Mouse (Mus musculus): ENCODE results near the gene Mapk10.

- TF ChIP-seq CTCF (IDR thresholded peaks at IDR 0.05; ENCODE audit: low read depth) (no peak), EP300 (IDR thresholded peaks at IDR 0.05; ENCODE audit: low read depth) (no peak)
Measured at GRCm38 (mm10) chr5:103071006-103071612, 140.0 kb downstream of the Mapk10 start.

All from heart, postnatal 0 days (tissue).